Mouse (Mus musculus) embryo, embryonic 11.5 days (tissue): ENCODE results near the gene Sept9.

Experiments used
- DNase-seq: peaks from one replicate; pipeline ENCODE4 v3.0.0-alpha.2; 2012; ENCODE audit warnings: low read depth, low spot score

The Sept9 gene

GRCm38 (mm10) chr11:117370262-117370850, 170.9 kb downstream of the Sept9 start:
- no peak for DNase-seq

- DNase-seq, result no peak
These were observed 173.1 kb downstream of the Sept9 start for GRCm38 (mm10) chr11:117372537-117372936.

- no peak for DNase-seq
These were observed 173.7 kb downstream of the Sept9 start for GRCm38 (mm10) chr11:117373195-117373594.

GRCm38 (mm10) chr11:117373870-117374269, 174.4 kb downstream of the Sept9 start:
- DNase-seq, result no peak

GRCm38 (mm10) chr11:117374288-117374687, 174.8 kb downstream of the Sept9 start:
- DNase-seq, result no peak

GRCm38 (mm10) chr11:117379774-117380173, 180.3 kb downstream of the Sept9 start:
- DNase-seq, result no peak

- DNase-seq, result no peak
These were observed 184.8 kb downstream of the Sept9 start for GRCm38 (mm10) chr11:117384235-117384634.

- peak; percentile 87 for DNase-seq
These were observed 185.4 kb downstream of the Sept9 start for GRCm38 (mm10) chr11:117384897-117385296.

- DNase-seq, result no peak
These were observed 186.1 kb downstream of the Sept9 start for GRCm38 (mm10) chr11:117385331-117386103.

GRCm38 (mm10) chr11:117387241-117387640, 187.8 kb downstream of the Sept9 start:
- DNase-seq, result no peak

GRCm38 (mm10) chr11:117390001-117390402, 190.5 kb downstream of the Sept9 start:
- DNase-seq, result no peak

- no peak for DNase-seq
These were observed 191.5 kb downstream of the Sept9 start for GRCm38 (mm10) chr11:117390774-117391534.

GRCm38 (mm10) chr11:117392251-117392650, 192.8 kb downstream of the Sept9 start:
- no peak for DNase-seq

GRCm38 (mm10) chr11:117393715-117394114, 194.3 kb downstream of the Sept9 start:
- no peak for DNase-seq

- DNase-seq, result no peak
These were observed 195.0 kb downstream of the Sept9 start for GRCm38 (mm10) chr11:117394230-117395137.

- DNase-seq, result no peak
These were observed 195.8 kb downstream of the Sept9 start for GRCm38 (mm10) chr11:117395228-117395627.

- DNase-seq, result no peak
These were observed 197.5 kb downstream of the Sept9 start for GRCm38 (mm10) chr11:117396929-117397328.

GRCm38 (mm10) chr11:117397755-117398154, 198.3 kb downstream of the Sept9 start:
- no peak for DNase-seq

GRCm38 (mm10) chr11:117398191-117398590, 198.7 kb downstream of the Sept9 start:
- DNase-seq, result no peak

- no peak for DNase-seq
These were observed 202.3 kb downstream of the Sept9 start for GRCm38 (mm10) chr11:117401583-117402367.

GRCm38 (mm10) chr11:117402550-117402949, 203.1 kb downstream of the Sept9 start:
- no peak for DNase-seq
